Mouse (Mus musculus): ENCODE measurements at regions not wholly inside any gene's neighbourhood (a gene's known extent, or its start where the extent isn't known, plus 50 kb on each side); places are given as distances from the start of the nearest gene placed in this dataset.

DNA sequence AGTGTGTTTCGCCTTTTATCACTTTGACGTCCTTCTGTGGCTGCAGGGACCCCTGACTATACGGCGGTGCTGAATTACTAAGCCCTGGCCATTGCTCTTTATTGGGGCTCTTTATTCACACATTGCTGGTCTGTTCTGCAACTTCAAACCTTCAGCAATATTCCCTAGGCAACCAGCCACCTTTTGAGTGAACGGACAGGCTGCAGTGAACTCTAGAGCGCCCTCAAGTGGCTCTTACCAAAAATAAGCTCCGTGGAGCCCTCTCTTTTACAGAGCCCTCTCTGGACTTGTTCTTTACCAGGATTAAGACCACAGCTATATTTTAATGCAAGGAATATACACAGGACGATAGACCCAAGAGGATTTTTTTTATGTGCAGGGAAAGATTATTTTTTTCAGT, 191.8 kb upstream of the Tenm3 start:
- TF ChIP-seq CTCF (IDR thresholded peaks at IDR 0.05; ENCODE audit: low read depth) (peak; percentile 65), EP300 (optimal IDR thresholded peaks at IDR 0.05) (no peak)
